Mouse (Mus musculus) c-Kit-positive CD71-negative TER-119-negative erythroid progenitor cells, embryonic 14.5 days (primary cell): Measurements from ENCODE around the gene Sco1.

ENCODE experiments used
- DNase-seq: peaks from one replicate; pipeline ENCODE4 v3.0.0-alpha.2; 2013; ENCODE audit warnings: low read depth

Gene Sco1

GRCm38 (mm10) chr11:67043007-67043406, 9.5 kb upstream of the Sco1 start:
- DNase-seq: no peak

- DNase-seq: no peak
These were observed 7.5 kb upstream of the Sco1 start for GRCm38 (mm10) chr11:67044959-67045358.

GRCm38 (mm10) chr11:67047199-67047598, 5.3 kb upstream of the Sco1 start:
- DNase-seq: no peak

- no peak for DNase-seq
These were observed 4.0 kb upstream of the Sco1 start for GRCm38 (mm10) chr11:67048496-67048895.

- DNase-seq: no peak
These were observed 3.2 kb upstream of the Sco1 start for GRCm38 (mm10) chr11:67049256-67049655.

GRCm38 (mm10) chr11:67051676-67052320, 672 bp upstream of the Sco1 start:
- DNase-seq: no peak

- DNase-seq: no peak
These were observed 2.4 kb downstream of the Sco1 start for GRCm38 (mm10) chr11:67054754-67055365.

- DNase-seq: no peak
These were observed 8.8 kb downstream of the Sco1 start for GRCm38 (mm10) chr11:67061311-67061710.

GRCm38 (mm10) chr11:67062726-67063125, 10.3 kb downstream of the Sco1 start:
- DNase-seq: no peak

- DNase-seq: no peak
These were observed 15.3 kb downstream of the Sco1 start for GRCm38 (mm10) chr11:67067741-67068140.

- no peak for DNase-seq
These were observed 20.2 kb downstream of the Sco1 start for GRCm38 (mm10) chr11:67072615-67073130.

GRCm38 (mm10) chr11:67075036-67075435, 22.6 kb downstream of the Sco1 start:
- no peak for DNase-seq

- DNase-seq: no peak
These were observed 24.3 kb downstream of the Sco1 start for GRCm38 (mm10) chr11:67076781-67077180.

- no peak for DNase-seq
These were observed 25.0 kb downstream of the Sco1 start for GRCm38 (mm10) chr11:67077435-67077834.

- no peak for DNase-seq
These were observed 25.5 kb downstream of the Sco1 start, which contains the start of gene Myh3 for GRCm38 (mm10) chr11:67078000-67078399. Gene Myh3, plus strand, starts transcription at chr11:67078300.

GRCm38 (mm10) chr11:67078888-67079287, 26.4 kb downstream of the Sco1 start:
- no peak for DNase-seq

GRCm38 (mm10) chr11:67079740-67080139, 27.3 kb downstream of the Sco1 start:
- no peak for DNase-seq

GRCm38 (mm10) chr11:67080168-67080567, 27.7 kb downstream of the Sco1 start:
- DNase-seq: peak; percentile 34

GRCm38 (mm10) chr11:67081125-67081649, 28.7 kb downstream of the Sco1 start:
- peak; percentile 17 for DNase-seq

- DNase-seq: no peak
These were observed 29.7 kb downstream of the Sco1 start for GRCm38 (mm10) chr11:67082188-67082587.

- no peak for DNase-seq
These were observed 30.3 kb downstream of the Sco1 start for GRCm38 (mm10) chr11:67082793-67083192.

GRCm38 (mm10) chr11:67083239-67083638, 30.8 kb downstream of the Sco1 start:
- no peak for DNase-seq

GRCm38 (mm10) chr11:67083712-67084340, 31.4 kb downstream of the Sco1 start:
- no peak for DNase-seq
